Mouse (Mus musculus): Measurements from ENCODE around the gene Tprn. TPM values are rescaled to one million over a fixed set of nuclear protein-coding genes. Genes with fewer than 3 reads are reported as not detected.
A peak's percentile ranks its signal among the peaks of the same experiment; 100 is the strongest.

Tprn gene
- polyA plus RNA-seq, 1 experiment: 12.3 TPM

GRCm38 (mm10) chr2:25258887-25259286 lies 3.5 kb upstream of the Tprn start:
- H3K9me3 ChIP-seq (replicated peaks; ENCODE audit: control insufficient read depth, insufficient read depth, low read length, poor library complexity, severe bottlenecking): no peaks in the 10 kb centered on the region
- TF ChIP-seq CTCF (IDR thresholded peaks at IDR 0.05; ENCODE audit: low read depth, low read length) (peak; percentile 23), POLR2A (IDR thresholded peaks at IDR 0.05; ENCODE audit: insufficient read depth, low read length) (no peak), EP300 (IDR thresholded peaks at IDR 0.05; ENCODE audit: insufficient read depth, low read depth, low read length) (no peak)
- no peak overlapping the region for H3K9ac ChIP-seq (ENCODE audit: low read depth, poor library complexity, severe bottlenecking)
- no peak overlapping the region for H3K4me3 ChIP-seq (ENCODE audit: low read depth, low read length)
- H3K4me1 ChIP-seq (ENCODE audit: control insufficient read depth, insufficient read depth, low read length): peaks cover under 1% of the 10 kb centered on the region
- no peak overlapping the region for H3K27ac ChIP-seq (ENCODE audit: insufficient read depth, low read length)
- H3K27me3 ChIP-seq (ENCODE audit: control insufficient read depth, insufficient read depth, low read length, poor library complexity, severe bottlenecking): no peaks in the 10 kb centered on the region
- no peaks in the 10 kb centered on the region for H3K36me3 ChIP-seq (ENCODE audit: control insufficient read depth, insufficient read depth, low read length, poor library complexity, severe bottlenecking)

GRCm38 (mm10) chr2:25261870-25262269 lies 548 bp upstream of the Tprn start:
- TF ChIP-seq CTCF (IDR thresholded peaks at IDR 0.05; ENCODE audit: low read depth, low read length): no peak
- no peak for TF ChIP-seq POLR2A (IDR thresholded peaks at IDR 0.05; ENCODE audit: insufficient read depth, low read length)
- no peak for TF ChIP-seq EP300 (IDR thresholded peaks at IDR 0.05; ENCODE audit: insufficient read depth, low read depth, low read length)
- Histone ChIP-seq H3K36me3 (ENCODE audit: control insufficient read depth, insufficient read depth, low read length, poor library complexity, severe bottlenecking) (no peaks in the 10 kb centered on the region), H3K27ac (ENCODE audit: insufficient read depth, low read length) (peak overlapping the region; percentile 78), H3K27me3 (ENCODE audit: control insufficient read depth, insufficient read depth, low read length, poor library complexity, severe bottlenecking) (no peaks in the 10 kb centered on the region), H3K4me1 (ENCODE audit: control insufficient read depth, insufficient read depth, low read length) (peaks cover 5% of the 10 kb centered on the region), H3K4me3 (ENCODE audit: low read depth, low read length) (peak overlapping the region; percentile 84), H3K9me3 (replicated peaks; ENCODE audit: control insufficient read depth, insufficient read depth, low read length, poor library complexity, severe bottlenecking) (no peaks in the 10 kb centered on the region), H3K9ac (ENCODE audit: low read depth, poor library complexity, severe bottlenecking) (peak overlapping the region; percentile 65)

- Histone ChIP-seq H3K27me3 (ENCODE audit: control insufficient read depth, insufficient read depth, low read length, poor library complexity, severe bottlenecking) (no peaks in the 10 kb centered on the region), H3K4me1 (ENCODE audit: control insufficient read depth, insufficient read depth, low read length) (peaks cover 5% of the 10 kb centered on the region), H3K27ac (ENCODE audit: insufficient read depth, low read length) (no peak overlapping the region), H3K36me3 (ENCODE audit: control insufficient read depth, insufficient read depth, low read length, poor library complexity, severe bottlenecking) (no peaks in the 10 kb centered on the region), H3K4me3 (ENCODE audit: low read depth, low read length) (peak overlapping the region; percentile 78), H3K9ac (ENCODE audit: low read depth, poor library complexity, severe bottlenecking) (peak overlapping the region; percentile 77), H3K9me3 (replicated peaks; ENCODE audit: control insufficient read depth, insufficient read depth, low read length, poor library complexity, severe bottlenecking) (no peaks in the 10 kb centered on the region)
- TF ChIP-seq EP300 (IDR thresholded peaks at IDR 0.05; ENCODE audit: insufficient read depth, low read depth, low read length) (no peak), CTCF (IDR thresholded peaks at IDR 0.05; ENCODE audit: low read depth, low read length) (no peak), POLR2A (IDR thresholded peaks at IDR 0.05; ENCODE audit: insufficient read depth, low read length) (no peak)
These were observed 591 bp downstream of the Tprn start for GRCm38 (mm10) chr2:25262795-25263622.

GRCm38 (mm10) chr2:25263623-25264285 lies 1.3 kb downstream of the Tprn start:
- peaks cover 5% of the 10 kb centered on the region for H3K4me1 ChIP-seq (ENCODE audit: control insufficient read depth, insufficient read depth, low read length)
- no peaks in the 10 kb centered on the region for H3K9me3 ChIP-seq (replicated peaks; ENCODE audit: control insufficient read depth, insufficient read depth, low read length, poor library complexity, severe bottlenecking)
- H3K27me3 ChIP-seq (ENCODE audit: control insufficient read depth, insufficient read depth, low read length, poor library complexity, severe bottlenecking): no peaks in the 10 kb centered on the region
- no peaks in the 10 kb centered on the region for H3K36me3 ChIP-seq (ENCODE audit: control insufficient read depth, insufficient read depth, low read length, poor library complexity, severe bottlenecking)
- H3K27ac ChIP-seq (ENCODE audit: insufficient read depth, low read length): no peak overlapping the region
- peak overlapping the region; percentile 77 for H3K9ac ChIP-seq (ENCODE audit: low read depth, poor library complexity, severe bottlenecking)
- peak overlapping the region; percentile 78 for H3K4me3 ChIP-seq (ENCODE audit: low read depth, low read length)
- TF ChIP-seq EP300 (IDR thresholded peaks at IDR 0.05; ENCODE audit: insufficient read depth, low read depth, low read length) (no peak), POLR2A (IDR thresholded peaks at IDR 0.05; ENCODE audit: insufficient read depth, low read length) (no peak), CTCF (IDR thresholded peaks at IDR 0.05; ENCODE audit: low read depth, low read length) (no peak)

GRCm38 (mm10) chr2:25264286-25264660 lies 1.9 kb downstream of the Tprn start:
- no peaks in the 10 kb centered on the region for H3K27me3 ChIP-seq (ENCODE audit: control insufficient read depth, insufficient read depth, low read length, poor library complexity, severe bottlenecking)
- H3K4me1 ChIP-seq (ENCODE audit: control insufficient read depth, insufficient read depth, low read length): peaks cover 5% of the 10 kb centered on the region
- TF ChIP-seq POLR2A (IDR thresholded peaks at IDR 0.05; ENCODE audit: insufficient read depth, low read length): no peak
- TF ChIP-seq EP300 (IDR thresholded peaks at IDR 0.05; ENCODE audit: insufficient read depth, low read depth, low read length): no peak
- no peak overlapping the region for H3K27ac ChIP-seq (ENCODE audit: insufficient read depth, low read length)
- peak overlapping the region; percentile 10; the same call in 1 of the 2 replicates for H3K4me3 ChIP-seq (ENCODE audit: low read depth, low read length)
- 0 out of 2 replicates have a peak, but pooled peaks cover 4% of the 10 kb centered on the region for H3K36me3 ChIP-seq (ENCODE audit: control insufficient read depth, insufficient read depth, low read length, poor library complexity, severe bottlenecking)
- H3K9ac ChIP-seq (ENCODE audit: low read depth, poor library complexity, severe bottlenecking): no peak overlapping the region
- no peaks in the 10 kb centered on the region for H3K9me3 ChIP-seq (replicated peaks; ENCODE audit: control insufficient read depth, insufficient read depth, low read length, poor library complexity, severe bottlenecking)

GRCm38 (mm10) chr2:25264851-25265250 lies 2.4 kb downstream of the Tprn start:
- no peaks in the 10 kb centered on the region for H3K9me3 ChIP-seq (replicated peaks; ENCODE audit: control insufficient read depth, insufficient read depth, low read length, poor library complexity, severe bottlenecking)
- no peak overlapping the region for H3K9ac ChIP-seq (ENCODE audit: low read depth, poor library complexity, severe bottlenecking)
- no peaks in the 10 kb centered on the region for H3K27me3 ChIP-seq (ENCODE audit: control insufficient read depth, insufficient read depth, low read length, poor library complexity, severe bottlenecking)
- H3K36me3 ChIP-seq (ENCODE audit: control insufficient read depth, insufficient read depth, low read length, poor library complexity, severe bottlenecking): 0 out of 2 replicates have a peak, but pooled peaks cover 4% of the 10 kb centered on the region
- H3K4me1 ChIP-seq (ENCODE audit: control insufficient read depth, insufficient read depth, low read length): peaks cover 5% of the 10 kb centered on the region
- H3K27ac ChIP-seq (ENCODE audit: insufficient read depth, low read length): no peak overlapping the region
- TF ChIP-seq EP300 (IDR thresholded peaks at IDR 0.05; ENCODE audit: insufficient read depth, low read depth, low read length) (0 out of 2 replicates have a peak, but pooled peaks have one; percentile 18), CTCF (IDR thresholded peaks at IDR 0.05; ENCODE audit: low read depth, low read length) (no peak), POLR2A (IDR thresholded peaks at IDR 0.05; ENCODE audit: insufficient read depth, low read length) (no peak)
- no peak overlapping the region for H3K4me3 ChIP-seq (ENCODE audit: low read depth, low read length)

Data from ES-Bruce4 (cell line).